Mouse (Mus musculus): ENCODE measurements around the gene Atxn2.

- TF ChIP-seq EP300 (IDR thresholded peaks at IDR 0.05; ENCODE audit: low read depth) = no peak
- no peak for TF ChIP-seq CTCF (IDR thresholded peaks at IDR 0.05; ENCODE audit: low read depth)
Observed at GRCm38 (mm10) chr5:121771611-121772010, 60.5 kb downstream of the Atxn2 start.

Measured in liver, postnatal 0 days (tissue).